Mouse (Mus musculus): ENCODE measurements at regions not wholly inside any gene's neighbourhood (a gene's known extent, or its start where the extent isn't known, plus 50 kb on each side); places are given as distances from the start of the nearest gene placed in this dataset.

DNA sequence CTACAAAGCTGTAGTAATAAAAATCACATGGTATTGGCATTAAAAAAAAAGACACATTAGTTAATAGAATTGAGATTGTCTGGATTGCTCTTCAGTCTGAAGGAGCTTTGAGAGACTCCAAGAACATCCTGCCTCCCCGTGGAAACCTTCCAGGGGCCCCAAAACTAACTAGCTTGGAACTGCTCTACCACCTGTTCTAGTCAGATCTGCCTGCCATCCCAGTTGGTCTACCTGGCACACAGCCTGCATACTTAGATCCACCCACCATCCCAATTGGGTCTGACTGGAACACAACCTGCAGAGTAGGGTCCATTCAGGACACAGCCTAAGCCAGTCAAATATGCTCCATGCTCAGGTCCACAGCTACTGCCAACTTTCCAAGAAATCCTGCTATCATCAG lies 503.6 kb downstream of the Rapgef2 start:
- DNase-seq (ENCODE audit: low read depth, low spot score), result no peak

DNA sequence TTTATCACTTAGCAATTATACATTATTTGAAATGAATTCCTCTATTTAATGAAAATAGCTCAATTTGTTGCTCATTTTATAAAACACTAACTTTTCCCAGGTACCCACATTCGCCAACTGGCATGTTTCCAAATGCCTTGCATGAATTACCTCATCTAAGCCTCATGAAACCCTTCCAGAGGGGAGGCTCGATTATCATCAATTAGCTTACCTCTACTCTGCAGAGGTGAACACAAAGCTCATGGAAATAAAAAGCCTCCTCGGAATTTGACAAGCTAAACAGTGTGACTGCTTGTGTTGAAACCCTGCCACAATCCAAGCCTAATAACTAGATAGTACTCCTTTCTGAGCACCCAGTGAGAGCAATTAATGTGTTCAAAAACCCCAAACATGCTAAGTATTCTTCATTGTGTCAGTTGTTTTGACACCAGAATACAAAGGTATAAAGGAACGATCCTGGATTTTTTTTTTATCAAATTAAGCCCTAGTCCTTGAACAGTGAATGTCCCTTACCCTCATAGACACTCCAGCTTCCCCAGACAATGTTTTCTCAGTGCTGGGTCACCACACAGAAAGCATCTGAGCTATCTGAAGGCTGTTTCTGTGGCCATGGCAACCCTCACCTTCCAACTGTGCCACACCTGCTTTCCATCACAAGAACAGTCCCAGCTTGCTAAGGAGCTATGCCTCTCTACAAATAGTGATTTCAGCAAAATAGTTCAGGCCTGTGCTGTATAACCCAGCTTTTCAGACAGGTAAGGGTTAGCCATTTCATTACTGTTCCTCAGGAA lies 530.4 kb downstream of the Rapgef2 start:
- DNase-seq (ENCODE audit: low read depth, low spot score), result no peak

DNA sequence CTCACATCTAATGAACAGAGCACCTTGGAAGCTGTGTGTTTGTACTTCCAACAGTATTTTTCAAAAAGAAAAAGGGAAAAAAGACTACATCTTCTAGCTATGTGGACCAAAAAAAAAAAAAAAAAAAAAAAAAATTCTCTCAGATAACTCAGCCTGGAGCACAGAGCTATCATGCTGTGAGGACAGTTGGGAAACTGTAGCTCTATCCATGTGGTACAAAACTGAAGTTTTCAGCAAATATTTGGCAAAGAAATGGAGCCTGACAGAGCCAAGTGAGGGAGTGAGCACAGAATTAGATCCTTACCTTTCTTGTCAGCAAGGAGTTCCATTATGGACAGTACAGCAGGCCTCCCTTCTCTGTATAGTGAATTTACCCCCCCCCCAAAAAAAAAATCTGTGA lies 550.2 kb downstream of the Rapgef2 start:
- no peak for DNase-seq (ENCODE audit: low read depth, low spot score)

DNA sequence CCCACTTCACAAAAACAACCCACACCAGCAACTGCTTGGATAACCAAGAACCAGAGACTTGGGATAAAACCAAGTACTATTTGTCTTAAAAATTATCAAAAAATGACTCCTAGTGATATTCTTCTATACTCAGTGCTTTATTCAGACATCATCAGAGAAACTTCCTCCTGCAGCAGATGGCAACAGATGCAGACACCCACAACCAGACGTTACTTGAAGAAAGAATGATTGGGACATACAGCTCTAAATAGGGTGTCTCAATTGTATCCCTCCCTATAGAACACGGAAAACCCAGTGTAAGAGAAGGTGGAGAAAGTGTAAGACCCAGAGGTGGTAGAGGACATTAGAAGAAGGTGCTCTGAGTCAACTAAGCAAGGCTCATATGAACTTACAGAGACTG lies 569.6 kb downstream of the Rapgef2 start:
- no peak for DNase-seq (ENCODE audit: low read depth, low spot score)

DNA sequence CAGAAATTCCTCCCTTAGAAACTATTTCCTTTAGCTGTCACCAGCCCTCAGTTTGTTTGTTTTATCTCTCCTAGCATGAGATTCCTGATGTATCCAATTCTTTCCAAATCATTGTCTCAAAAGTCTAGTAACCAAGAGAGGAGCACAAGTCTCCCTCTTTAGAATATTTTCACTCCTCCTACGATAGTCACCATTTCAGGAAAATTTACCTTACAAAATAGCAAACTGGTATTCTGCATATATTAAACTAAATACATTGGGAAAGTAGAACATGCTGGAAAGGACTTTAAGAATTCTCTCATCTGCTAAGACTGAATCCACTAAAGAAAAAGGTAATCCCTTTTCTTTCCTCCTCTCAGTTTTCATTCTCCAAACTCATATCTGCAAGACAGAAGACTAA lies 578.6 kb downstream of the Rapgef2 start:
- DNase-seq (ENCODE audit: low read depth, low spot score), result no peak

DNA sequence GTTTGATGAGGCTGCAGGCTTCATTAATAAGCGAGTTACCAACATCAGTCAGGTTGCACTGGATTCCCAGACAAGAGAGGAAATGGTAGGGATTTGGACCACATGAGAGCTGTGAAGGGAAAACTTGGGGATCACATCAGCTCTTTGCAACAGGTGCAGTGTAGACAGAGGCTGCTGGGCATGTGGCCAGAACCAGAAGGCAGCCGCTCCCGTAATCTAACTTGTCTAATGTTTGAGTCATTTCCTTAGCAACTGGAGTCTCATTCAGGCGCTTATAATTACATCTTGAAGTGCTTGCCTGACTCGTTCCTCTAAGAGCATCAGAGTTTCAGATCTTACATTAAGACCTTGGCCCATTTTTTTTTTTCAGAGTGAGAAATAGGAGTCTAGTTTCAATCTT lies 587.4 kb downstream of the Rapgef2 start:
- no peak for DNase-seq (ENCODE audit: low read depth, low spot score)

DNA sequence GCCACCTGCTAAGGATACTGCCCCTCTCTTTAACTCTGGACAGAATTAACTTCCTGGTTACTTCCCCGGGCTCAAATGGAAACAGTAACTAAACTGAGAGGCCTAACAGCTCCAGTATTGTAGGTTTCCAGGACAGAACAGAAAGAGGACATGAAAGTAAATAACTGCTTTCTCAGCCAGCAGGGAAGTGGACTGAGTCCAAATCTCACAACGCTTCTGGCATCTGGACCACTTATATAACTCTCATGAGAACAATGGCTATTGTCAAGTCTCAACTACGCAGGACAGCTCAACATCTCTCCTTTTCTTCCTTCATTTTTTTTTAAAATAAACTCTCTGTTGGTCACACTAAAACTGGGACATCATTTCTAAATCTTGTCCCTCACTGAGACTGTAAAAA lies 594.8 kb downstream of the Rapgef2 start:
- no peak for DNase-seq (ENCODE audit: low read depth, low spot score)

DNA sequence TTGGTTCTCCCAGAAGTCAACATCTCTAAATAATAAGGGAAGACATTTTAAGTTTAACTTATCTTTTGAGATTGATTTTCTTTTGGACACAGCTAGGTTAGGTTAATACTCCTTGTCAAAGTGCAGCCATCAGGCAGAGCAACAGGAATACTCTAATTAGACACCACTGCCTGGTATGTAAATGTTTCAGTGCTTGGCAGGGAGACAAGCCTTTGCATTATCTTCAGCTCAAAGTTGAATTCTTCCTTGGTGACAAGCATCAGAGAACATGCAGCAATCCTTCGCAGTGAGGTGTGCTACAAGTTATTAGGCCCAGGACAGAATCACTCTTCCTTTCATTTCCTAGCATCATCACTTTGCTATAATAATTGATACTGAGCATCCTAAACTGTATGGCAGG lies 608.7 kb downstream of the Rapgef2 start:
- DNase-seq (ENCODE audit: low read depth, low spot score), result no peak

DNA sequence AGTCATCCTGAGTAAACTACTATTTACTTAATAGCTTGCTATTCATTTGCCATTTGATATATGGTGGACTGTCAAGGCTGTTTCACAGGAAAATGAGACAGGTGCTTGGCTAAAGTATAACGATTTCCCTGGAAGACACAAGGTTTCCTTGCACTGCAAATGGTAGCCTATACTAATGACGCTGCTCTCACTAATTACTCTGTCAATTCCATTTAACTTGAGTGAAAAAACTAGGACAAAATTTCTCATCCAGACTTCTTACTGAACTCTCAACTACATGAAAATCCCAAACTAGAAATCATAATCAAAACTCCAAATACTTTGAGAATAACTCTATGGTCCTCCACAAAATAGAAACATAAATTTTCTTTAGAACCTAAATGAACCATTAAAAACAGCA lies 609.5 kb downstream of the Rapgef2 start:
- DNase-seq (ENCODE audit: low read depth, low spot score), result no peak

DNA sequence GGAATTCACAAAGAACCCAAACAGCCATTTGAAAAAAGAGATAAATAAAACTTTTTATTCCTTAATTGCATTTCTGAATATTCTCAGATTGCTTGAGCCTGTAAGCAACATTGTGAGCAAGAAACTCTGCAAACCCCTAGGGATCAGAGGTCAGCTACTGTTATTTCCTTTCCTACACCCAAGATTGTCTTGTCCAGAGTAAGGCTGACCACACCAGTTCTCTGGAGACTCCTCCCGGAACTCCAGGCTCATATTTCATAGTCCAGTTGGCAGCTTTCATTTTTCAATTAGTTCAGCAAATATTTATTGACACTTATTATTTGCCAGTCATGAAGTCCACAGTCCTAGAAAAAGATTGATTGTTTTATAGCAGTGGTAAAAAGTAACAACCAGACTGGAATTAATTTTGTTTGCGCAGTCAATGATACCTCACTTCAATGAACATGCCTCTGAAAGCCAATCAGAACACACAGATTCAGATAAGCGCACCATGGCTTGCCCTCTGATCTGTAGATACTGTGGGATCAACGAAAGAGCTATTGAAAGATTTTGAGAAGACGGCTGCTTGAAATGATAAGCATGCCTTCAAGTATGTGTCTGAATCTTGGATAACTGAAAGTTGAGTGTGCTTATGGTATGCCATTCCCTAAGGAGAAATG lies 611.7 kb downstream of the Rapgef2 start:
- no peak for DNase-seq (ENCODE audit: low read depth, low spot score)

DNA sequence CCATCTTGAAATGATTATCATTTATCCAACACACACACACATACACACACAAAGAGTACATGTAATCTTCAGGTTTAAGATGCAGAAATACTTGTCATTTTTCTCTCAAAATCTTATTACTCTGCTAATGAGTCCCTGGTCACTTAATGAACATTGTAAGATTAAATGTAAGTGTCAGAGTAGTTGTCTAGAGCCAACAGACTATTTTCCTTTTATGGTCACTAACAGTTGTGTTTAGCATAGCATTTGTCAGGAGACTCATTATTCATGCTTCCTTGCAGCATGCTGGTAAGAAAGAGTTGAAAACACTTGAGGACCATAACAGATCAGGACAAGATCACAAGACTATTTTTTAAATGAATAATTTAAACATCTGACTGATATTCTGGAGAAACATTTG lies 618.3 kb downstream of the Rapgef2 start:
- no peak for DNase-seq (ENCODE audit: low read depth, low spot score)

DNA sequence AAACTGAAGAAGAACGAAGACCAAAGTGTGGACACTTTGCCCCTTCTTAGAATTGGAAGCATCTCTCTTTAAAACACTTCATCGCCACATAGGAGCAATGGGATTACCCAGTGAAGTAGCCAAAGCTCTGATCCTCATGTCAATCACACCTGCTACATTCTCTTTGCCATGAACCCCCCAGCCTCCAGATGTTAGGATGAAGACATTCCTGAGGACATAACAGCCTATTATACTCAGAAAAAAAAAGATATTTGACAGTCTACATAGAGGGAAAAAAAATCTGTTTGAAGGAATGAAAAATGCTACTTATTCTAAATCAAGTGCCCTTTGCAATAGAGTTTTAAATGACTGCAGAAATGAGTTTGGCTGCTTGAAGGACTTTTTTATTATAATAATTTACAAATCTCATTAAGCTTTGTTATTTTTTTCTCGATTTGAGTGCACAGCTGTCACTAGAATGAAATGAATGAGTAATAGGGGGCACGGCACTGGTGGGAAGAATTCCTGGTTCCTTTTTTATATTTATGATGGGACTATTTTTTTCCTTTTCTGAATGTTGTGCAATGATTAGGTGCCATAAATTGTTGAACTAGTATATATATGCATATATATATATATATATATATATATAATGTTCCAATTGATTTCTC lies 618.8 kb downstream of the Rapgef2 start:
- DNase-seq (ENCODE audit: low read depth, low spot score), result no peak

DNA sequence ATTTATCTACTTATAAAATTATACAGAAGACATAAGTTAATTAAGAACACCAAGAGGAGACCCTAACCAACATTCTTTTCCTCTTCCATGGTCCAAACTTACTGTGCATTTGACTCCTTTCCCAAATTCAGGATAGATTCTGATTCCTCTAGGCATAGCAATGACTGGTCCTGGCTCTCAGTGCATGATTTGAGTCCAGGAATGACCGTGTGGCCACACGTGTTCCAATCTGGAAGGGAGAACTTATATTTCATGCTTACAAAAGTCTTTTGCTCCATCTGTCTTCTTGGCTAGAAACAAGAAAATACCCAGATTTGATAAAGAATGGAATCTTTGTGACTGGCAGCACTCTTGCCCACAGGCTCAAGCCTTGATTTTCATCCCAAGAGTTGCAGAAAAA lies 638.2 kb downstream of the Rapgef2 start:
- DNase-seq (ENCODE audit: low read depth, low spot score), result no peak

DNA sequence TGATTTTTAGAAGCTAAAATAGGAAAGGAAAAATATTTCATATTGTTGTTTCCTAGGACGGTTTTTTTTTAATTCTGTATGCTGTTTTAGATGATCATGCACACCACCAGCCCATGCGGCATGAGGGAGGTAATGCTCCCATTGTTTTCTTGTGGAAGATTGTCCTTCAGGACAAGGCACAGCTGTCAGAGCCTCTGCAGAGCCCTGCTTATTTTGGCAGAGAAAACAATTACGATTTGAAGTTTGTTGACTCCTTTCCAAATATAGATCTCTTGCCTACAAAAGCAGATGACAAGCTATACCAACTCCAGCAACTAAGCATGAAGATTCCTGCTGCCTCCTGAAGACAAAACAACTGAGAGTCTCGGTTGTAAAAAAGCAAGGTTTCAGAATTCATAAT lies 650.9 kb downstream of the Rapgef2 start:
- DNase-seq (ENCODE audit: low read depth, low spot score), result no peak

DNA sequence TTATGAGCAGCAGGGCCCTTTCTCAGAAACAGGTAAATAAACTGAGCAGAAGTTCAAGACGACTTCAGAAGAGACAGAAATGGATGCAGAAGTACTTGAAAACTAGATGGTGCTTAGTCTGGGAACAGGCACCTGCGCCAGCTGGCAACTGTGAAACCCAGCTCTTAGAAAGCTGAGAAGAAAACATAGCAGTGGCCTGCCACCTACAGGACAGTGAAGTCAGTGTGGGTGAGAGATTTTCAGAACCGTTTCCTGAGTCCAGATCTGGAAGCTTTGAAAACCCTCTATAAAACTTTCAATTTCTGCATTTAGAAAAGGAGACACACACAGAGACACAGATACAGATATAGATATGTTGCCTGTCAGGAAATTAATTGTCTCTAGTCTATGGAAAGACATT lies 667.4 kb downstream of the Rapgef2 start:
- DNase-seq (ENCODE audit: low read depth, low spot score), result no peak

DNA sequence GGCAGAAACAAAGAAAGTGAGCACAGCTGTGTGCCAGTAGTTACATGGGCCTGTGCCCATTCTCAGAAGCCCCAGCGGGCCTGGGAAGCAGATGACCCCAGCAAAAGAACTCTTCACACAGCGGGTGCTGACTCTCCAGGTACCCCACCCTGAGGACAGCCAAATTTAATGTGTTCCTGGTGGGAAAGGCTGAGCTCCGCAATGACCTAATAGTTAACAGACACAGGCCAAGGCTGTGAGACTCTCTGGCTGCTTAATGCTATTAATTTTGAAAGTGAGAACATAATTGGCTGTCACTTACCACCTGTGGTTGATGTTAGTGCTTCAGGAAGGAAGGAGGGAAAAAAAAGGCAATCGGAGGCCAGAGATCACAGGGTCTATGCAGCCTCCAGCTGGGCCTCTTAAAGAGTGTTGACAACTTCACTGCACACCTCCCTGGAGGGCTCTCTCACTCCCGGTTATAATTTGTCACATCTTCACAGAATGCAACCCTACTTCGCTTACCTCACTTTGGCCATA lies 691.5 kb downstream of the Rapgef2 start:
- no peak for DNase-seq (ENCODE audit: low read depth, low spot score)

DNA sequence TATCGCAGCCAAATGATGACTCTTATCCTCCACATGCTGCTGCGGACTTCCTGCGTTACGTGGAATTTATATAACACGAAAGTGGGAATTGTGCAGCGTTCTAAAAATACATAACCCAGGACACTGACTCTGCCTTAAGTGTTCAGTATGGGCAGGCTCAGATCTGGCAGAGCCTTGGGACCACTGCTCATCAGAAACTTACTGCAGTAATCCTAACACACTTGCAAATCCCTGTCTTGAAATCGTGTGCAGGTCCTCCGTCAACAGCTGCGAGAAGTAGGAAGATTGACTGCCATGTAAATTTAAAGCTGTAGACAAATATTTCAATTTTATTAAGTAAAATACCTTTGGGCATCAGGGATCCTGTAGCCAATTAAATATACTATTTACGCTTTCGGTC lies 692.0 kb downstream of the Rapgef2 start:
- no peak for DNase-seq (ENCODE audit: low read depth, low spot score)

DNA sequence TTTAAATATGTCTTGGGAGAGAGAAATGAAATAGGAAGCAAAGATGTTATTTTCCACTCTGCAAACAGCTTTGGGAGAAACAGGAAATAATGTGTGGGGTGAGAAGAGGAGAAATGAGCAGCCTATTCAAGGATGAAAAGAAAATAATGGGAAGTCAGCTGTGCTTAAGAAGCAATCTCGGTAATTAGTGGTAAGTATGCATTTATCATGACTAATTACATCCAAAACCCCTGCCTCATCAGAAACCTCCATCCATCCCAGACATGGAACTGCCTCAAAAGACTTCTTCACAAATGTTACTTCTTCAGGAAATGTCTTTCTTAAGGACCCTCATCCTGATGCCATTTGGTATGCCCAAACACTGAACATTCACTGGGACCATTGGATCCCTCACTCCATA lies 699.7 kb downstream of the Rapgef2 start:
- no peak for DNase-seq (ENCODE audit: low read depth, low spot score)

DNA sequence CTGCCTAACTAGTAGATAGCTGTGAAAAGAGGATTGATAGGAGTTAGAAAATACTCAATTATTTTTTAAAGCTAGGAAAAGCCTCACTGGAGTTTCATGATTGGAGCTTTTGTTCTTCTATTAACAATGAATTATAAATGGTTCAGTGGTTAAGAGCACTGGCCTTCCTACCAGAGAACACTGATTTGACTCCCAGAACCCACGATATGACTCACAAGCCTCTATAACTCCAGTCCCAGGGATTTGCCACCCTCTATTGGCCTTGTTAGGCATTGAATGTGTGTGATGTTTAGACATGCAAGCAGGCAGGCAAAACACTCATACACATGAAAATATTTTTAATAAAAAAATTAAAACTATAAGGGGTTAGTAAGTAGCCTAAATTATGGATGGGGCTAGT lies 704.4 kb downstream of the Rapgef2 start:
- no peak for DNase-seq (ENCODE audit: low read depth, low spot score)

DNA sequence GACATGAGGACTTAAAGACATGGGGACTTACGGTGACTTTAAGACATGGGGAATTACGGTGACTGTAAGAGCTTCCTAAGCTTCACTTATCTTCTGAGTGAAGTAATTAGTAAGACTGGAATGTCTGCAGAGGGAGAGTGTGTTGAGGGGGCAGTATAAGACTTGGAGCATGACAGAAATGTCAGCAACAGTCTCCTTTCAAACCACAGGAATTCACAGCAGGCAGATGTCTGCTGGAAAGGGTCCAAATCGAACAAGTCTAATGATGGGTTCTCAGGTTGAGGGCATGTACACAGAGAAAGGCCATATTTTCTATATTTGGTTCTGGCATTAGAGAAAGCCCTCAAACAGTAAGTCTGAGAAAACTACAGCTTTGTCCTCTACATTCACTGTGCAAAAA lies 705.2 kb downstream of the Rapgef2 start:
- DNase-seq (ENCODE audit: low read depth, low spot score), result no peak

DNA sequence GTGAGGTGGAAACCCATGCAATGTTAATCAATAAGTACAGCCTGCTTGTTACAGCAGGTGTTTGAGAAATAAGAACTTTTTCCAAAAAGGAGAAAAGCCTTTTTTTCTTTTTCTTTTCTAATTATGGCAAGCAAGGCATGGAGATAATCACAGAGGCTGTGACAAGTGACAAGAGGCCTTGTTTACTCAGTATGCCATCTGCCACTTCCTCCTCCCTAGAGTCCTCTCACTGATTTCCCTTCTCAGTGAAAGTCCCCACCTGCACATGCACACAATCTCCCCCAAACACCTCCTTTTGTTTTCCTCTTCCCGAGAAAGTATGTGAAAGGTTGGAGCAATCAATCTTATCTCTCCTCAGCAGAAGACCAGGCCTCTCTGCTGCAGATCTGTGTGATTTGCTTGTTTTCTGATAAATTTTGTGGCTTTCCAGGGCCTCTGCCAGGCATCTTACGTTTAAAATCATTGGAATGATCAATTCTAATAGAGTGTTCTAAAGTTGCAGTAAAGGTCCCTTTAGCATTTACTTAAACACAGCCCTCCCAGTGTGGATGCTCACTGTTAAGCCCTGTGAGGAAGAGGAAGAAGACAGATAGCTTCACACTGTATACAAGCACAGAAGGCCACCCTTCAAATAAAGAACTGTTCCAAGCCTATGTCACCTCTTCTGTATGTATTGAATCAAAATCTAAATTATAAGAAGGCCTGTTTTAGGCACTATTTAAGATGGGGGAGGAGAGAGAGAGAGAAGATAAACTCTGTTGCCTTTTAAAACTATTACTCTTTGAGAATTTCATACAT lies 710.5 kb downstream of the Rapgef2 start:
- DNase-seq (ENCODE audit: low read depth, low spot score), result no peak

DNA sequence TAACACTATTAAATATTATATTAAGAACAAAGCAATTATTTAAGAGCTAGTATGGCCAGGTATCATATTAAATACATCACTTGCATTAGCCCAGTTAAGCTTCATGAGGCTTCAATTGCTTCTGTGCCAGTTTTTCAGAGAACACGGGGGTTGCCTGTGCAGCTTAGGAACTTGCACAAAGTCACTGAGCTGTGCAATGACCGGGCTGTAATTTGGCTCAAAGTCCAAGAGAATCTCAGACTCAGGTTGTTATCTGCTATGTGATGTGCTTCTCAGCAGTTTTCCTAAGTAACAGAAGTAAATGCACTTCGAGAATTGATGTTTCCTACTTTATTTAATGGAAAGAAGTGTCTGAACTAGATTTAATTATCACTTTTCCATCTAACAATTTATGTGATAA lies 711.5 kb downstream of the Rapgef2 start:
- no peak for DNase-seq (ENCODE audit: low read depth, low spot score)
